Mouse (Mus musculus) E14TG2a.4 (cell line): ENCODE results near the gene Hcn2.
"Not testable (repeated sequence)": the region's sequence is repeated elsewhere in the genome, so short reads cannot be mapped to it uniquely, and the experiment has no call there.

ENCODE experiments used
- CTCF ChIP-seq: conservative IDR thresholded peaks from 2 replicates; pipeline ENCODE4 v1.5.1; 2014; ENCODE audit warnings: low read length
- NANOG ChIP-seq: IDR thresholded peaks from 2 replicates; pipeline ENCODE4 v1.6.1; 2014; ENCODE audit warnings: borderline replicate concordance, low read length, mixed read lengths
- POU5F1 ChIP-seq: IDR thresholded peaks from 2 replicates; pipeline ENCODE4 v1.6.1; 2014; ENCODE audit warnings: low read length, borderline replicate concordance

DNA sequence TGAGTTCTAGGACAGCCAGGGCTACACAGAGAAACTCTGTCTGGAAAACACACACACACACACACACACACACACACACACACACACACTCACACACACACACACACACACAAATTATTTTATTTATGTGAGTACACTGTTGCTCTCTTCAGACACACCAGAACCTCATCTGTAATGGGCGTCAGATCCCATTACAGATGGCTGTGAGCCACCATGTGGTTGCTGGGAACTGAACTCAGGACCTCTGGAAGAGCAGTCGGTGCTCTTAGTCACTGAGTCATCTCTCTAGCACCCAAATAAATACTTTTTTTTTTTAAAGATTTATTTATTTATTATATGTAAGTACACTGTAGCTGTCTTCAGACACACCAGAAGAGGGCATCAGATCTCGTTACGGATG lies 13.5 kb upstream of the Hcn2 start:
- TF ChIP-seq CTCF, POU5F1, NANOG: not testable (repeated sequence)
